Mouse (Mus musculus): ENCODE data around the gene Zfp991. TPM values are rescaled to one million over a fixed set of nuclear protein-coding genes. Genes with fewer than 3 reads are reported as not detected.
"Not testable (repeated sequence)": the region's sequence is repeated elsewhere in the genome, so short reads cannot be mapped to it uniquely, and the experiment has no call there.

Zfp991 gene
- polyA plus RNA-seq, 1 experiment from 2014 or later, result 6.2 TPM

GRCm38 (mm10) chr4:147187283-147187965 is 55.6 kb downstream of the Zfp991 start:
- 54% methylated on average over 69 of the region's 71 CpGs for WGBS (ENCODE audit: insufficient replicate concordance)
- DNase-seq; H3K9me3 ChIP-seq (replicated peaks); H3K36me3 ChIP-seq; H3K27ac ChIP-seq; H3K27me3 ChIP-seq; H3K4me3 ChIP-seq (replicated peaks); H3K9ac ChIP-seq; H3K4me1 ChIP-seq (replicated peaks); H3K4me2 ChIP-seq: not testable (repeated sequence)
- peak; percentile 58 for ATAC-seq (ENCODE audit: low read depth)

GRCm38 (mm10) chr4:147195186-147195585 is 63.3 kb downstream of the Zfp991 start:
- H3K4me3 ChIP-seq (replicated peaks); ATAC-seq (ENCODE audit: low read depth); H3K27ac ChIP-seq; DNase-seq; H3K4me2 ChIP-seq; H3K9ac ChIP-seq; H3K27me3 ChIP-seq; H3K4me1 ChIP-seq (replicated peaks); H3K9me3 ChIP-seq (replicated peaks); H3K36me3 ChIP-seq: not testable (repeated sequence)
- WGBS (ENCODE audit: insufficient replicate concordance), result 67% methylated on average over 7 of the region's 9 CpGs

GRCm38 (mm10) chr4:147197210-147197609 is 65.4 kb downstream of the Zfp991 start:
- H3K27ac ChIP-seq; H3K27me3 ChIP-seq; H3K36me3 ChIP-seq; H3K9ac ChIP-seq; H3K4me2 ChIP-seq; ATAC-seq (ENCODE audit: low read depth); H3K9me3 ChIP-seq (replicated peaks); H3K4me3 ChIP-seq (replicated peaks); DNase-seq; H3K4me1 ChIP-seq (replicated peaks): not testable (repeated sequence)
- WGBS (ENCODE audit: insufficient replicate concordance), result 66% methylated on average over 2 of the region's 2 CpGs

- not testable (repeated sequence) for DNase-seq; H3K36me3 ChIP-seq; H3K4me2 ChIP-seq; H3K27ac ChIP-seq; H3K9ac ChIP-seq; H3K27me3 ChIP-seq; H3K4me1 ChIP-seq (replicated peaks); H3K4me3 ChIP-seq (replicated peaks); H3K9me3 ChIP-seq (replicated peaks); ATAC-seq (ENCODE audit: low read depth)
- 55% methylated on average over 6 of the region's 6 CpGs for whole genome bisulfite sequencing (ENCODE audit: insufficient replicate concordance)
Observed at GRCm38 (mm10) chr4:147199055-147199750, 67.4 kb downstream of the Zfp991 start.

- H3K9ac ChIP-seq; H3K27me3 ChIP-seq; DNase-seq; H3K4me2 ChIP-seq; H3K27ac ChIP-seq; H3K36me3 ChIP-seq; H3K4me1 ChIP-seq (replicated peaks); H3K9me3 ChIP-seq (replicated peaks); ATAC-seq (ENCODE audit: low read depth); H3K4me3 ChIP-seq (replicated peaks): not testable (repeated sequence)
- WGBS (ENCODE audit: insufficient replicate concordance), result 77% methylated on average over 12 of the region's 16 CpGs
Observed at GRCm38 (mm10) chr4:147201920-147202660, 70.3 kb downstream of the Zfp991 start.

- WGBS (ENCODE audit: insufficient replicate concordance), result 67% methylated on average over 3 of the region's 7 CpGs
- H3K4me1 ChIP-seq (replicated peaks); H3K36me3 ChIP-seq; DNase-seq; H3K9ac ChIP-seq; H3K27ac ChIP-seq; H3K4me3 ChIP-seq (replicated peaks); H3K9me3 ChIP-seq (replicated peaks); ATAC-seq (ENCODE audit: low read depth); H3K4me2 ChIP-seq; H3K27me3 ChIP-seq: not testable (repeated sequence)
Observed at GRCm38 (mm10) chr4:147212182-147212928, 80.5 kb downstream of the Zfp991 start.

GRCm38 (mm10) chr4:147214233-147214632 is 82.4 kb downstream of the Zfp991 start:
- not testable (repeated sequence) for H3K27me3 ChIP-seq; H3K4me1 ChIP-seq (replicated peaks); H3K9me3 ChIP-seq (replicated peaks); H3K36me3 ChIP-seq; H3K4me3 ChIP-seq (replicated peaks); H3K27ac ChIP-seq; H3K4me2 ChIP-seq; H3K9ac ChIP-seq; ATAC-seq (ENCODE audit: low read depth); DNase-seq
- no CpG with 5 or more reads among the region's 1 CpGs for WGBS (ENCODE audit: insufficient replicate concordance)

- not testable (repeated sequence) for H3K4me3 ChIP-seq (replicated peaks); ATAC-seq (ENCODE audit: low read depth); H3K27ac ChIP-seq; H3K4me2 ChIP-seq; H3K36me3 ChIP-seq; DNase-seq; H3K9ac ChIP-seq; H3K27me3 ChIP-seq; H3K4me1 ChIP-seq (replicated peaks)
- peaks cover 16% of the 10 kb centered on the region for H3K9me3 ChIP-seq (replicated peaks)
- 39% methylated on average over 3 of the region's 4 CpGs for WGBS (ENCODE audit: insufficient replicate concordance)
Observed at GRCm38 (mm10) chr4:147217676-147218075, 85.8 kb downstream of the Zfp991 start.

GRCm38 (mm10) chr4:147219319-147220070 is 87.7 kb downstream of the Zfp991 start:
- H3K4me3 ChIP-seq (replicated peaks), result peak overlapping the region; percentile 47
- H3K4me1 ChIP-seq (replicated peaks); H3K36me3 ChIP-seq; H3K27me3 ChIP-seq; DNase-seq; H3K9ac ChIP-seq; ATAC-seq (ENCODE audit: low read depth); H3K27ac ChIP-seq: not testable (repeated sequence)
- H3K9me3 ChIP-seq (replicated peaks), result peaks cover 21% of the 10 kb centered on the region
- H3K4me2 ChIP-seq, result peak overlapping the region; percentile 40
- 65% methylated on average over 51 of the region's 51 CpGs for WGBS (ENCODE audit: insufficient replicate concordance)

- H3K27ac ChIP-seq; ATAC-seq (ENCODE audit: low read depth); H3K4me3 ChIP-seq (replicated peaks); H3K27me3 ChIP-seq; H3K9ac ChIP-seq; H3K4me1 ChIP-seq (replicated peaks); H3K36me3 ChIP-seq; H3K4me2 ChIP-seq; DNase-seq: not testable (repeated sequence)
- H3K9me3 ChIP-seq (replicated peaks), result peaks cover 26% of the 10 kb centered on the region
- WGBS (ENCODE audit: insufficient replicate concordance), result 76% methylated on average over 17 of the region's 20 CpGs
Observed at GRCm38 (mm10) chr4:147220226-147220625, 88.4 kb downstream of the Zfp991 start.

Measured in liver, embryonic 13.5 days (tissue).